Mouse (Mus musculus): Measurements from ENCODE around the gene Nxpe3. TPM values are rescaled to one million over a fixed set of nuclear protein-coding genes. Genes with fewer than 3 reads are reported as not detected.

Gene Nxpe3
- total and polyA plus RNA-seq, 3 experiments, result 0.43 to 0.51 (median 0.44) TPM

DNA sequence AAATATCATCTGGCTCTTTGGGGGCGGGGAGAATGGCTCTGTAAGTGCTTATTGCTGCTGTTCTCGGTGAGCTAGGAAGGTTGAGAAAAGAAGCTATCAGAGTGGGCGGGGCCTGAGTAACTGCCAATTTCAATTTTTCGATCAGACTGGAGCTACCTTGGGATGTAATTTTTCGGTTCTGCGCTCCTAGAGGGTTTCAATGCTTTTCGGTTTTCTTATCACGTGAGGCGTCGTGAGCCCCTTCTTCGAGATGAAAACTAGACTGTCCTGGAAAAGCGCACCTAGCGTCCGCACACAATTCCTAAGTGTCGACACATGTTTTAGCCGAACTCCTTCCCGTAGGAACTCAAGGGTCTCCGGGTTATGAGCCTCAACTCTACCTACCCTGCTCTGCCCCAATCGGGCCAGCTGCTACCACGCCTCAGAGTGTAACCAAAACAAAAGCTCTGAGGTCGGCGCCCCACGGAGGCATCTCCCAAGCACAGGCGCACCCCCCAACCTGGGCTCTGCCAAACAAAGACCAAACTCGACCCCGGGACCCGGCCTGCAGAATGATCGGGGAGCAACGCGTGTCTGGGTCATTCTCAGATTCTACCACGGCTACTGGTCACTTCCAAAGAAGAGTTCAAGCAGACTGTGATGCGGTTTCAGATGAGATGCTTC, 38.7 kb upstream of the Nxpe3 start:
- Histone ChIP-seq H3K36me3 (ENCODE audit: control insufficient read depth, insufficient read depth, low read length) (no peaks in the 10 kb centered on the region), H3K27ac (peak overlapping the region; percentile 74), H3K79me2 (replicated peaks; ENCODE audit: control insufficient read depth, insufficient read depth, low read length) (no peaks in the 10 kb centered on the region), H3K4me1 (ENCODE audit: control insufficient read depth, insufficient read depth, low read length) (no peaks in the 10 kb centered on the region), H3K27me3 (ENCODE audit: control insufficient read depth, insufficient read depth, low read length) (no peaks in the 10 kb centered on the region), H3K9ac (ENCODE audit: low read depth, low read length) (peak overlapping the region; percentile 39), H3K4me3 (peak overlapping the region; percentile 74)
- under 1% methylated on average over 32 of the region's 32 CpGs for WGBS
- no peak for TF ChIP-seq CTCF (IDR thresholded peaks at IDR 0.05)
- no peak for TF ChIP-seq POLR2A (IDR thresholded peaks at IDR 0.05; ENCODE audit: insufficient read depth, low read depth, low read length)
- no peak for TF ChIP-seq EP300 (IDR thresholded peaks at IDR 0.05; ENCODE audit: insufficient read depth, low read depth, low read length)
- intact Hi-C loops (cut with DNase I), result no loop called here
- peak; percentile 14 to 63 for DNase-seq

GRCm38 (mm10) chr16:55924010-55924409, 28.9 kb upstream of the Nxpe3 start:
- Histone ChIP-seq H3K36me3 (ENCODE audit: control insufficient read depth, insufficient read depth, low read length) (no peaks in the 10 kb centered on the region), H3K27ac (no peak overlapping the region), H3K9ac (ENCODE audit: low read depth, low read length) (no peak overlapping the region), H3K4me3 (no peak overlapping the region), H3K27me3 (ENCODE audit: control insufficient read depth, insufficient read depth, low read length) (no peaks in the 10 kb centered on the region), H3K79me2 (replicated peaks; ENCODE audit: control insufficient read depth, insufficient read depth, low read length) (no peaks in the 10 kb centered on the region), H3K4me1 (ENCODE audit: control insufficient read depth, insufficient read depth, low read length) (no peaks in the 10 kb centered on the region)
- intact Hi-C loops (cut with DNase I), result no loop called here
- no peak for TF ChIP-seq POLR2A (IDR thresholded peaks at IDR 0.05; ENCODE audit: insufficient read depth, low read depth, low read length)
- no peak for TF ChIP-seq EP300 (IDR thresholded peaks at IDR 0.05; ENCODE audit: insufficient read depth, low read depth, low read length)
- TF ChIP-seq CTCF (IDR thresholded peaks at IDR 0.05), result no peak
- 78% methylated on average over 4 of the region's 4 CpGs for WGBS
- no peak for DNase-seq

- Histone ChIP-seq H3K4me1 (ENCODE audit: control insufficient read depth, insufficient read depth, low read length) (no peaks in the 10 kb centered on the region), H3K27ac (no peak overlapping the region), H3K79me2 (replicated peaks; ENCODE audit: control insufficient read depth, insufficient read depth, low read length) (no peaks in the 10 kb centered on the region), H3K27me3 (ENCODE audit: control insufficient read depth, insufficient read depth, low read length) (no peaks in the 10 kb centered on the region), H3K36me3 (ENCODE audit: control insufficient read depth, insufficient read depth, low read length) (no peaks in the 10 kb centered on the region), H3K4me3 (no peak overlapping the region), H3K9ac (ENCODE audit: low read depth, low read length) (no peak overlapping the region)
- no peak for DNase-seq
- 89% methylated on average over 10 of the region's 10 CpGs for WGBS
- intact Hi-C loops (cut with DNase I), result no loop called here
- TF ChIP-seq EP300 (IDR thresholded peaks at IDR 0.05; ENCODE audit: insufficient read depth, low read depth, low read length), result no peak
- TF ChIP-seq CTCF (IDR thresholded peaks at IDR 0.05), result no peak
- TF ChIP-seq POLR2A (IDR thresholded peaks at IDR 0.05; ENCODE audit: insufficient read depth, low read depth, low read length), result no peak
These were observed 27.0 kb upstream of the Nxpe3 start for GRCm38 (mm10) chr16:55922079-55922478.

GRCm38 (mm10) chr16:55914716-55915115, 19.6 kb upstream of the Nxpe3 start:
- H3K9ac ChIP-seq (ENCODE audit: low read depth, low read length), result no peak overlapping the region
- H3K27ac ChIP-seq, result no peak overlapping the region
- H3K36me3 ChIP-seq (ENCODE audit: control insufficient read depth, insufficient read depth, low read length), result no peaks in the 10 kb centered on the region
- no peak for DNase-seq
- WGBS, result 95% methylated on average over 7 of the region's 7 CpGs
- intact Hi-C loops (cut with DNase I), result no loop called here
- H3K27me3 ChIP-seq (ENCODE audit: control insufficient read depth, insufficient read depth, low read length), result no peaks in the 10 kb centered on the region
- H3K4me3 ChIP-seq, result no peak overlapping the region
- H3K4me1 ChIP-seq (ENCODE audit: control insufficient read depth, insufficient read depth, low read length), result no peaks in the 10 kb centered on the region
- TF ChIP-seq POLR2A (IDR thresholded peaks at IDR 0.05; ENCODE audit: insufficient read depth, low read depth, low read length), result no peak
- no peak for TF ChIP-seq CTCF (IDR thresholded peaks at IDR 0.05)
- no peak for TF ChIP-seq EP300 (IDR thresholded peaks at IDR 0.05; ENCODE audit: insufficient read depth, low read depth, low read length)
- H3K79me2 ChIP-seq (replicated peaks; ENCODE audit: control insufficient read depth, insufficient read depth, low read length), result no peaks in the 10 kb centered on the region

DNA sequence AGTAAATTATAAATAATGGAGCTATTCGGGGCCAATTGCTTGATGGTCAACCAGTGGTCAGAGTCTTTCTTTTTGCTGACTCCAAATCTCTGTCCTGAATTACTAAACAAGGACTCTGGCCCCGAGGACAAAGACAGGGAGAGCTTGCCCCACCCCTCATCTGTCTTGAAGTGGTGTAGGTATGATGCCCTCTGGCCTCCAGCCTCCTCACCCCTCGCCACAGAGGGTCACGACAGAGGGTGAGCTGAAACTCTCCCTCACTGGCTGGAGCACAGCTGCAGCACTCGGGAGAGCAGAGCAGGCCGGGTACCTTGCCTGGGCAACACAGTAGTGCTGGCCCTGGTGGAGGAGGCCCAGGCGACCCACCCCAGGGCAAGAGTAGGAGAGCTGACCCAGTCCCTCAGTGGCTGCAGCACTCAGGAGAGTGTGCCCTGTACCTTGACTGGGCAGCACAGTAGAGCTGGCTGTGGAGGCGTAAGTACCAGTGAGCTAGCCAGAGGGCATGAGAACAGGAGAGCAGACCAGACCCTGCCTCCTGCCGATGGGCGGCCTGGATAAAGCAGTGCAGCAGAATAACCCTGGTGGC, 15.2 kb upstream of the Nxpe3 start:
- Histone ChIP-seq H3K27ac (no peak overlapping the region), H3K9ac (ENCODE audit: low read depth, low read length) (no peak overlapping the region), H3K79me2 (replicated peaks; ENCODE audit: control insufficient read depth, insufficient read depth, low read length) (no peaks in the 10 kb centered on the region), H3K27me3 (ENCODE audit: control insufficient read depth, insufficient read depth, low read length) (no peaks in the 10 kb centered on the region), H3K4me1 (ENCODE audit: control insufficient read depth, insufficient read depth, low read length) (no peaks in the 10 kb centered on the region; the same call in 1 of the 2 replicates), H3K4me3 (no peak overlapping the region), H3K36me3 (ENCODE audit: control insufficient read depth, insufficient read depth, low read length) (no peaks in the 10 kb centered on the region)
- TF ChIP-seq EP300 (IDR thresholded peaks at IDR 0.05; ENCODE audit: insufficient read depth, low read depth, low read length) (no peak), POLR2A (IDR thresholded peaks at IDR 0.05; ENCODE audit: insufficient read depth, low read depth, low read length) (no peak), CTCF (IDR thresholded peaks at IDR 0.05) (no peak)
- 92% methylated on average over 10 of the region's 10 CpGs for WGBS
- no peak for DNase-seq
- intact Hi-C loops (cut with DNase I), result no loop called here

- Histone ChIP-seq H3K4me1 (ENCODE audit: control insufficient read depth, insufficient read depth, low read length) (no peaks in the 10 kb centered on the region; the same call in 1 of the 2 replicates), H3K4me3 (no peak overlapping the region), H3K27me3 (ENCODE audit: control insufficient read depth, insufficient read depth, low read length) (no peaks in the 10 kb centered on the region), H3K36me3 (ENCODE audit: control insufficient read depth, insufficient read depth, low read length) (no peaks in the 10 kb centered on the region), H3K27ac (no peak overlapping the region), H3K79me2 (replicated peaks; ENCODE audit: control insufficient read depth, insufficient read depth, low read length) (no peaks in the 10 kb centered on the region), H3K9ac (ENCODE audit: low read depth, low read length) (no peak overlapping the region)
- no peak for DNase-seq
- TF ChIP-seq POLR2A (IDR thresholded peaks at IDR 0.05; ENCODE audit: insufficient read depth, low read depth, low read length), result no peak
- no peak for TF ChIP-seq EP300 (IDR thresholded peaks at IDR 0.05; ENCODE audit: insufficient read depth, low read depth, low read length)
- no peak for TF ChIP-seq CTCF (IDR thresholded peaks at IDR 0.05)
- WGBS, result 86% methylated on average over 5 of the region's 5 CpGs
- intact Hi-C loops (cut with DNase I), result no loop called here
These were observed 12.0 kb upstream of the Nxpe3 start for GRCm38 (mm10) chr16:55906928-55907679.
